Mouse (Mus musculus): Measurements from ENCODE around the gene Gm572. TPM values are rescaled to one million over a fixed set of nuclear protein-coding genes. Genes with fewer than 3 reads are reported as not detected.
A peak's percentile ranks its signal among the peaks of the same experiment; 100 is the strongest.

The Gm572 gene
- total RNA-seq, 2 experiments from 2014 or later, result not detected

GRCm38 (mm10) chr4:148662168-148662965 lies 19.2 kb downstream of the Gm572 start:
- DNase-seq, result peak; percentile 78
- intact Hi-C loops (cut with DNase I), result no loop called here

DNA sequence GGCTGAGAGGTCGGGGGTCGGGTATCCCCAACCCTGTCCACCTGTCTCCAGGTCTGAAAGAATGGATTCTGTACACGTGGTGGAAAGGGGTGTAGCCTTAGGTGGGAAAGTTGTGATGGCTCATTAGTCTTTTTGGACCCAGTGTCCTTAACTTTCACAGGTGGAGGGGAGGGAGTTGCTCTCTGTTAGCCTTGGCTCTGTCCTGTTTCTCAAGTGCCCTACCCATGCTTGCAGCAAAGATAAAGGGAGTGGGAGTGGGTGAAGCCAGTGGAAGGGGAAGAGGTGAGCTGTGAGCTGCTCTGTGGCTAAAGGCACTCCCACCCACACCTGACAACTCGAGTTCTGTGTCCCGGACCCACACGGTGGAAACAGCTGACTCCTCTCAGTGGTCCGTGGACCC lies 20.2 kb downstream of the Gm572 start:
- intact Hi-C loops (cut with DNase I), result no loop called here
- DNase-seq, result no peak

GRCm38 (mm10) chr4:148664021-148664420 lies 20.9 kb downstream of the Gm572 start:
- DNase-seq, result no peak
- intact Hi-C loops (cut with DNase I), result no loop called here

- intact Hi-C loops (cut with DNase I), result no loop called here
- DNase-seq, result no peak
These were observed 24.1 kb downstream of the Gm572 start for GRCm38 (mm10) chr4:148667006-148667755.

- intact Hi-C loops (cut with DNase I), result no loop called here
- DNase-seq, result no peak
These were observed 28.3 kb downstream of the Gm572 start for GRCm38 (mm10) chr4:148671230-148671947.

DNA sequence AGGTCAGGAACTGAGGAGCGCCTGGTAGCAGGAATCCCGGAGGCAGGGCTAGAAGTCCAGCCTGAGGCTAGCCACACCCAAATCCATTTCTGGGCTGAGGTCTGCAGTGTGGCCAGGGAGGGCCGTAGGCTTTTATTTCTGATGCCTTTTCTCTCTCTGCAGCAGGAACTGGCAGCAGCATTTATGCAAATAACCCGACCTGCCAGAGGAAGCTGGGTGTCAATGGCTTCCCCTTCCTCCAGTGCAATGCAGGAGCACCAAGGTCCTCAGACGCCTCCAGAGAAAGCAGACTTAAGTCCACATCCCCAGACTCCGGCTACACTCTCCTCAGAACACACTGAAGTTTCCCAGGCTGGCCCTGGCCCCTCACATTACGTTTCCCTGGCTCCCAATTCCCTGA lies 31.9 kb downstream of the Gm572 start:
- no peak for DNase-seq
- intact Hi-C loops (cut with DNase I), result no loop called here

DNA sequence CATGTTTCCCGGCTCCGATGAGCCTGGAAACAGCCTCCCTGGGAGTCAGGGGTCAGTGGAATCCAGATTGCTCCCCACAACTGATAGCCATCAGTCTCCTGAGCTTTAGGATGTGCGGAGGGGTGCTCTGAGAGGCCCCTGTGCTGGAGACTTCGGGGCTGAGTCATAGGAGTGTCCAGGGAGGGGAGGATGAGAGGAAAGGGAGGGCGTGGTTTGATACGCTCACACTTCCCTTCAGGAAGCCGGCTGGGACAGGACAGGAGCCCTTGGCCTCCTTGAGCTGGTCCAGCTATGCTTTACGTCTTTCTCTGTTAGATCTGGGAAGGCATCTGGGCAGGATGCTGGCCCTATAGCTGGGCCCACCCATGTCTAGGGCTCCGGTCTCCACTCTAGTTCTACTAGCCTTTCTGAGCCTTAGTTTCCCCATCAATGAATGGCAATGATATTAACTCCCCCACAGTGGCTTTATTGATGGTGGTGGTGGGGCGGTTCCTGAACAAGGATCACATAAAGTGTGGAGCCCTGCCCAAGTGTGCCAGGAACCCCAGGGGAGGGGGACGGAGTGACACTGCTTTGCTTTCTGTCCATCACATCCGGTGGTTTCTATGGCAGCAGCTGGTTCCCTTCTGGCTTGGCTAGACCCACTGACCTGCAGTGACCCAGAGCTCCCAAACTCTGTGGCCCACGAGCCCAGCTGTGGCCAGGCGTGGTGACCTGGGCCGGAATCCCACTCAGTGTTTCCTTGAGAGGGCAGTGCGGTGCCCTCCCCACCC lies 33.3 kb downstream of the Gm572 start:
- intact Hi-C loops (cut with DNase I), result no loop called here
- peak; percentile 29 for DNase-seq

DNA sequence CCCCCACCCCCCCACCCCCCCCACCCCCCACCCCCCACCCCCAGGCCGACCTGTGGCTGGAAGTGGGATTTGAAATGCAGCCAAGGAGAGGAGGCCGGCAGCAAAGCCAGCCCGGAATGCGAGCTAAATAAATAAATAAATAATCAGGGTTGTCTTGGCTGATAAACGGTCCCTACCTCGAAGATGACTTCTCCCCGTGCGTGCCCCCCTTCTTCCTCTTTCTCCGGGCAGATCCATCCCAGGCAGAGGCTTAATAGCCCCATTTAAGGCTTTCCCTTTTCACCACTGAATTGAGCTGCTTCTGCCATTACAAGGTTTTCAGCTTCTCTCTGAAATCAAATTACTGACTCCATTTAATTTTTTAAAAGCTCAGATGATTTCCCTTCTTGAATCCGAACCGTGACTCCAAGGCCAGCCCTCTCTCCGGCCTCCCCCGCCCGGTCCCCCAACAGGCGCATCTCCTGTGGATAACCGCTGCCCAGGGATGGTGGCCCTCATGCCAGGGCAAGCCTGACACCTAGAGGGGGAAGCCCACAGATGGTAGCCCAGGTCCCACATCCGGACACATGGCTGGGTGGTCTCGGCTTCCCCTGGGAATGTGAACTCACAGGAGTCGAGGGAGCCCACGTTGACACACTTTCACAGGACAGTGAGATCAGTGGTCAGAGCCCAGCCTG lies 34.0 kb downstream of the Gm572 start:
- no peak for DNase-seq
- intact Hi-C loops (cut with DNase I), result no loop called here

DNA sequence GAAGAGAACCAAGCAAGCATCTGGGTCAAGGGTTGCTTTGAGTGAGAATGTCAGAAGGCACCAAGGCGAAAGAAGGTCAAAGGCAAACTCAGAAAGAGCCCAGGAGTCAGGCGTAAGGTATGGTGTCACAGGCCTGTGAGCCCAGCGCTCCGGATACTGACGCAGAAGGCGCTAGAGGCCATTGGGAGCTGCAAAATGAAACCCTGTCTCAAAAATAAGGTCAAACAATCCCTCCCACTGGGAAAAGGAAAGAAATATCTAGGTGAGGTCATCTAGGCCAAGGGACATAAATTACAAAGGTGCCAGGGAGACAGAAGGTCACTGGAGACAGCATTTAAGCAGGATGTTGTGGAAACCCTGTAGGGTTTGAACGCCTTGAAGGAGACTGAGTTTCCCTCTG lies 35.0 kb downstream of the Gm572 start:
- intact Hi-C loops (cut with DNase I), result no loop called here
- no peak for DNase-seq

GRCm38 (mm10) chr4:148680505-148681067 lies 37.5 kb downstream of the Gm572 start:
- intact Hi-C loops (cut with DNase I), result no loop called here
- DNase-seq, result no peak

- intact Hi-C loops (cut with DNase I), result no loop called here
- peak; percentile 63 for DNase-seq
These were observed 38.3 kb downstream of the Gm572 start for GRCm38 (mm10) chr4:148681429-148681828.

DNA sequence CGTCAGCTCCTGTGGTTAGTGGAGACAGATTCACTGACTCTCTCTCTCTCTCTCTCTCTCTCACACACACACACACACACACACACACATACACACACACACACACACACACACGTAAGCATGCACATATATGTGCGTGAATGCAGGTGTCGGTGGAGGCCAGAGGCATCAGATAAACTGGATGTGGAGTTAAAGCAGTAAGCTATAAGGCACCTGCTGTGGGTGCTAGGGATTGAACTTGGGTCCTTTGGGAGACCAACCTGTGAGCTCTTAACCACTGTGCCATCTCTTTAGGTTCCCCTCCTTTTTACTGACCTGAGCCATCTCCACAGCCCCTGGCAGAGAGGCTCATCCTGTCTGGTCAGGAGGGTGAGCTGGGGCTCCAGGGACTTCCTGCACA lies 39.8 kb downstream of the Gm572 start:
- intact Hi-C loops (cut with DNase I), result no loop called here
- DNase-seq, result no peak

DNA sequence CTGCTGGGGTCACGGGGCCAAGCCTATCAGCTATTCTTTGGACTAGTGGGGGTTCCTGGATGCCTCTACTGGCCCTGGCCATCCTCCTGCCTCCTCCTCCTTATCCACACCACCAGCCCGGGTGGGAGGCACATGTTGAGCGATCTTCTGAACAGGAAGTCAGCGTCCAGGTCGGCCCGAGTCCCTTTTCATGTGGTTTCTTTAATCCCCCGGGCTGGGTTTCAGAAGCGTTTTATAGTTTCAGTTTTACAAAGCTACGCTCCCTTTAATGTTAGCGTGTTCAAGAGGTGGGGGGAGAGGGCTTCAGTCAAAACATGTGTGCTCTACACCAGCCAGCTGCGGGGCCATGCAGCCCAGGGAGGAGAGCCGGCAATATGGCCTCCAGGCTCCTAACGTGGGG lies 40.4 kb downstream of the Gm572 start:
- no peak for DNase-seq
- intact Hi-C loops (cut with DNase I), result no loop called here

DNA sequence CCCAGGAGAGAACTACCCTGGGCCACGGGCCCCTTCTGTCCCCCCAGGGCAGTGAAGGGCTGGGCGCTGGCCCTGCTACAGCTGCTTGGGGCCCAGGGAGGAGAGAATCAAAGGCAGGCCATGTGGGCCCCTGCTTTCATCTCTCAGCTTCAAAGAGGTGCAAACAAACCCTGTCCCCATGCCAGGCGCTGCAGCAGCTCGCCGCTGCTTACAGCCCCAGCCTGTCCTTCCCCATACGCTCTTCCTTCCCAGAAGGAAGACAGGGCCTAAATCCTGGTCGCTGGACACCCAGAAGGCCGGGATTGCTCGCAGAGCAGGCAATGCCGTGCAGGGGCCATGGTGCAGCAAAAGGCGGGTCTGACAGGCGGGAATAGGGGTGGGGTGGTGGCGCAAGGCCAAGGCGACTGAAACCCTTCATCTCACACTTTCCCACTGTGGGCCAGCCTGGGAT lies 43.4 kb downstream of the Gm572 start:
- peak; percentile 20 for DNase-seq
- intact Hi-C loops (cut with DNase I), result no loop called here

DNA sequence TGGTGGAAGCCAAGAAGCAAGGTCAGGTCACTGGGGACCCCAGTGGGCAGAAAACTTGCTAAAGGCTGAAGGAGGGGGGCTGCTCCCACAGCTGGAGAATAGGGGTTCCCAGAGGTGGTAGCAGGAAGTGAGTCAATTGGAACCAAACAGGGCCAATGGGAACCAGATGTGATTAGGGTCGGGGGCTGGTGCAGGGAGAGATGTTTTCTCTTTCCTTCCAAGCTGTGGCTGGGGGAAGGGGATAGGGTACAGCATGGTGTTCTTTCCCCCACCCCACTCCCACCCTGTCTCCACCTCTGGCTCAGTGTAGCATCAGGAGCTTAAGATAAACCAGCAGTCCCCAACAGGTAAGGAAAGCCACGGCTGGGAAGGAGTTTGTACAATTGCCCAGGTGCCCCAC lies 45.0 kb downstream of the Gm572 start:
- no peak for DNase-seq
- intact Hi-C loops (cut with DNase I), result no loop called here

DNA sequence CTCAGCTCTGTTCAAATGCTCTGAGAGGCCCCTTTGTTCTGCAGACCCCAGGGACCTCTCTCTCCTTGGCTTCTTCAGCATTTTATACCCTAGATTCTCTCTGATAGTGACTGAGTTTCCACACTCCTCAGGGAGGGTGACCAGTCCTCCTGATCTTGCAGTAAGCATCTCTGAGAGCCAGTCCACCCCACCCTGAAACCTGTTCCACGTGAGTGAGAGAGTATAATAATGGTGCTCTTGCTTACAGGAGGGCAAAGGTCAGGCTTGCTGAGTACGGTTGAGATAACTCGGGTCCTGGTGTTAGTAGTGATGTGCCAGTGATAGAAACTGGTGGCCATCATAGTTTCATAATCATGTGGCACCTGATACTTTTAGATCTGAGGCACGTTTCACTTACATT lies 48.1 kb downstream of the Gm572 start:
- no peak for DNase-seq

DNA sequence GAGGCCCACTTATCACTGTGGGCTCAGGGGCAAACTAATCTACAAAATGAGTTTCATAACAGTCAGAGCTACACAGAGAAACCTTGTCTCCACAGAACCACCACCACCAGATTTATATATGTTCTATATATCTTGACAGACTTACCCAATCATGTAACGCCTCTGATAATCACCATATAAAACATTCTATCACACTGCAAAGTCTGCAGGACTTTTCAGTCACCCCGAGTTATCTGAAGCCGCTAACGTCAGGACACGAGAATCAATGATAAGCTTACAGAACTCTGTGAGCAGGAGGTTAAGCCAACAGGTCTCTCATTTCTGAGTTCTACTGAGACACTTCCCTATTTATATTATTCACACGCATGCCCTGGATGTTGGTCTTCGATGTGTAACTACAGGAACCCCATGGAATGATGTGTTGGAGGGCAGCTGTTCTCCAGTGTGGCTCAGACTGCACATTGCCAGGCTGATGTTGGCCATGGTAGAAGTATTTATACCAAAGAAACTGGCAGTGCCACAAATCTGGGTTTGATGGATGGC lies 50.4 kb downstream of the Gm572 start:
- DNase-seq, result no peak
- intact Hi-C loops (cut with DNase I), result no loop called here

More for the DNA sequence above, 48.1 kb downstream of the Gm572 start:
- intact Hi-C loops (cut with DNase I), result no loop called here

GRCm38 (mm10) chr4:148704756-148705155 lies 61.6 kb downstream of the Gm572 start:
- peak; percentile 52 for DNase-seq

GRCm38 (mm10) chr4:148708836-148709235 lies 65.7 kb downstream of the Gm572 start:
- no peak for DNase-seq
- intact Hi-C loops (cut with DNase I), result no loop called here

More at GRCm38 (mm10) chr4:148704756-148705155, 61.6 kb downstream of the Gm572 start:
- intact Hi-C loops (cut with DNase I), result no loop called here

Measured in left cerebral cortex, postnatal 4 days (tissue).